Mouse (Mus musculus): ENCODE data around the gene Nrxn2.

The Nrxn2 gene

DNA sequence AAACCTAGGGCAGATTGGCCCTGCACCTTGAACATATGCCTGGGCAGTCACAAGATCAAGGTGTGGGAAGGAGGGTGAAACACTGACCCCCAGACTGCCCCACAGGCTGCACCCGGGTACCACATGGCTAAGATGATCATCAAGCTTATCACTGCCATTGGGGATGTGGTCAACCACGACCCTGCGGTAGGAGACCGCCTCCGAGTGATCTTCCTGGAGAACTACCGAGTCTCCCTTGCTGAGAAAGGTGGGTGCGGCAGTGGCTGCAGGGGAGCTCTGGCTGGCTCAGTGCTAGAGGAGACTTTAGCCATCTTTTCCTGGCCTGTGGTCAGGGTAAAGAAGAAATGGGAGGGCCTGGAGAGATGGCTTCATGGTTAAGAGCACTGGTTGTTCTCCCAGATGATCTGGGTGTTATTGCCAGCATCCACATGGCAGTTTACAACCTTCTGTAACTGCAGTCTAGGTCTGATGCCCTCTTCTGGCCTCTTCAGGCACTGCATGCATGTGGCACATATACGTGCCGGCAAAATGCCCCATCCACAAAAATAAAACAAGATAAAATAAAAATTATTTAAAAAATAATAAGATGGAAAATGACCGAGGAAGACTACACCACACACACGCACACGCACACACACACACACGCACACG is 25.7 kb upstream of the Nrxn2 start:
- DNase-seq: no peak

DNA sequence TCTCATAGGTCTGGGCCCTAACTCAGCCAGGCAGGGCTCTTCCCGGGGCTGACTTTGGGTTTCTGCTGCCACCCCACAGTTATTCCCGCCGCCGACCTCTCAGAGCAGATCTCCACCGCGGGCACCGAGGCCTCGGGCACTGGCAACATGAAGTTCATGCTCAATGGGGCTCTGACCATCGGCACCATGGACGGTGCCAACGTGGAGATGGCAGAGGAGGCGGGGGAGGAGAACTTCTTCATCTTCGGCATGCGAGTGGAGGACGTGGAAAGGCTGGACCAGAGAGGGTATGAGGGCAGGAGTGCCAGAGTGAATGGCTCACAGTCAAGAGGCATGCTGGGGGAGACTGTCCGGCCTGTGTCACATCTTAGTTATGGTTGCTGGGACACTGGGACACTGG is 24.9 kb upstream of the Nrxn2 start:
- no peak for DNase-seq

DNA sequence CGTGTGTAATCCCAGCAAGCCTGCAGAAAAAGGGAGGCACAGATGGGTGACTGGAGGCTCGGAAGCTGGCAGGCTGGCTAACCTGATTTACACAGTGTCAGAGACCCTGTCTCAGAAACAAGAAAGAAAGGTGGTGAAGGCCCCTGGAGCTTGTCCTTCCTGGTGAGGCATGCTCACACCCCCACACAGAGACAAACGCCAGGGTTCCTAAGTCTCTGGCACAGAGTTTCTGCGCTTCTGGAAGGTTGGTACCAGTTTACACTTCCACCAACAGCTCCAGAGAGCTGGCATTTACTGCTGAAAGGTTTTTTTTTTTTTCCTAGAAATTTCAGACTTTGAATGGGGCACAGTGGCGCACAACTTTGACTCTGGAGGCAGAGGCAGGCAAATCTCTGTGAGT is 22.3 kb upstream of the Nrxn2 start:
- DNase-seq: no peak

DNA sequence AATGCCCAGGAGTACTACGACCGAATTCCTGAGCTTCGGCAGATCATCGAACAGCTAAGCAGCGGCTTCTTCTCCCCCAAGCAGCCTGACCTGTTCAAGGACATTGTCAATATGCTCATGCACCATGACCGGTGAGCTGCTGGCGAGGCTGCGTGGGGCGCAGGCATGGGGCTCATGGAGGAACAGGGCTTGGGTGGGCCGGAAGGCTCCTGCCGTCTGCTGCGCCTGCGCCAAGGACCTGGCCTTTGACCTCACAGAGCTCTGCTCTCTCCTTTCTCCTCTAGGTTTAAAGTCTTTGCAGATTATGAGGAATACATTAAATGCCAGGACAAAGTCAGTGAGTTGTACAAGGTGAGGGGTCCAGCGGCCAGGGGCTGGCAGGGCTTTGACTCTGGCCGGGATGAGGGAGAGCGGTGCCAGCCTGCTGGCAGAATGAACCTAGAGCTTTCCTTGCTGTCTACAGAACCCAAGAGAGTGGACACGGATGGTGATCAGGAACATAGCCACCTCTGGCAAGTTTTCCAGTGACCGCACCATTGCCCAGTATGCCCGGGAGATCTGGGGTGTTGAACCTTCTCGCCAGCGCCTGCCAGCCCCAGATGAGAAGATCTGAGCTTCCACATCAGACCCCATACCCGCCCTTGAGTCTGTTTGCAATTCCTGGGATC is 20.8 kb upstream of the Nrxn2 start:
- DNase-seq: no peak

DNA sequence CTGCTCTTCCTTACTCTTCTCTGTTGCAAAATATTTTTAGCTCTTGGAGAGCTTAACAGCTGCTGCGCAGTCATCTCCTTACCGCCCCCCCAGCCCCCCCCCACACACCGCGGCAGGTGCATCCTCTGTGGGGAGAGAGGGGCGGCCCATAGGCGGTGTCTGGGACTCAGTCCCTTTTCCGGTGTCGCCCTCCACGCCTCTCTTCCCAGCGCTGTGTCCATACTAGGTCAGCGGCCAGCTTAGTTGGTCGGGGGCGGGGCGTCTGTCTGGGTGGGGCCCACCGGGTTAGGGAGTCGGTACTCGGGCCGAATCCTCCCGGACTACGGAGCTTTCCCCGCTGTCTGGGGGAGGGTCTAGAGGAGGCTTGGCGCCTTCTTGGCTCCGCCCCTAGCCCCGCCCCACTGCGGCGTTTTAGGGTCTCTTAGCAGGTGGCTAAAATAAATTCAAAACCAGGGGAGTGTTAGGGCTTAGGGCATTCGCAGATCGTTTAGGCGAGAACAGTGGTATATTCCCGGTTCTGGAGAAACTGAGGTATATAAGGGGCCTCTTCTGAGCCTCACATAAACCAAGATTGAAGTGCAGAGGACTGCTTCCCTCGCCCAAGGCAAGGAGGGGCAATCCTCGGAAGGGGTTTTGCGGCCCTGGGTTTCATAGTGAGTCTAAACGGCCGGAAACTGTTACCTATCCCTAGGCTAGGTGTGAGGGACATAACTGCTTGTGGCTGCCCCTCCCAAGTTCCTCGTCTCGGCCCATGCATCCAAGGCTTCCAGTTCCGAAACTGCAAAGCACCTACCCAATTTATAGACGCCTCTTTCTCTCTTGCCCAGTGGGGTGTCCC is 19.9 kb upstream of the Nrxn2 start:
- peak; percentile 88 to 93 for DNase-seq

DNA sequence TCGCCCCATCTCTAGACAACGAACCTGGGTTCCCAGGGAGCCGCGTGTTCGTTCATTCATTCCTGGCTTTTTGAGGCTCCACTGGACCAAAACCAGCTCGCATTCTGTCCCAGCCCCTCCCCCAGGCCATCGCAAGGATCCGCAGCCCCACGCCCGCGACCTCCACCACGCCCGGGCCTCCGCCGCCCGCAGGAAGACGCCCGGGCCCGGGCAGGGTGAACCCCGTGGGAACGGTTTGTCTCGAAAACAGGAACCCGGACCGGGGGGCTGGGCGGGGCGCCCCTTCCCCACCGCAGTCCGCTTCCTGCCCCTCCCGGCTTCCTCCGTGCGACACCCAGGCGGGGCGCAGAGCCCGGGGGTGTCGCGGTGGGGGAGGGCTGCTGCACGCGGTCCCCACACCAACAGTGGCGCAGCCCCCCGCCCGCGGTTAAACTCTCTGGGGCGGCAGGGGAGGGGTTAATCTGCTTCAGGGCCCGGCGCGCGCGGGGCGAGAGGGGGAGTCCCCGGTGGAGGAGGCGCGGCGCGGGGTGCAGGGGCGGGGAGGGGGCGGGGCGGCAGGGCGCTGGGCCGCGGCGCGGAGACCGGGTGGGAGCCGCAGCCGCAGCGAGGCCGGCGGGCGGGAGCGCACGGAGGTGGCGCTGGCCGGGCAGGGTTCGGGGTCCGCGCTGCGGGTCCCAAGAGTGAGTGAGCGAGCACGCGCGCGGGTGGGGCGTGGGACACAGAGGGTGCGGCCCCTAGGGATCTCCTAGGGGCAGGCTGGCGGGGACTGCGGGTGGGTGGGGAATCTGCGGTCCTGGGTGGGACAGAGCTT is 19.0 kb upstream of the Nrxn2 start, which contains the start of gene Rasgrp2:
Gene Rasgrp2 (plus strand): TSS at position 56 of the 811 bp plus-strand sequence.
- peak; percentile 88 to 90 for DNase-seq

DNA sequence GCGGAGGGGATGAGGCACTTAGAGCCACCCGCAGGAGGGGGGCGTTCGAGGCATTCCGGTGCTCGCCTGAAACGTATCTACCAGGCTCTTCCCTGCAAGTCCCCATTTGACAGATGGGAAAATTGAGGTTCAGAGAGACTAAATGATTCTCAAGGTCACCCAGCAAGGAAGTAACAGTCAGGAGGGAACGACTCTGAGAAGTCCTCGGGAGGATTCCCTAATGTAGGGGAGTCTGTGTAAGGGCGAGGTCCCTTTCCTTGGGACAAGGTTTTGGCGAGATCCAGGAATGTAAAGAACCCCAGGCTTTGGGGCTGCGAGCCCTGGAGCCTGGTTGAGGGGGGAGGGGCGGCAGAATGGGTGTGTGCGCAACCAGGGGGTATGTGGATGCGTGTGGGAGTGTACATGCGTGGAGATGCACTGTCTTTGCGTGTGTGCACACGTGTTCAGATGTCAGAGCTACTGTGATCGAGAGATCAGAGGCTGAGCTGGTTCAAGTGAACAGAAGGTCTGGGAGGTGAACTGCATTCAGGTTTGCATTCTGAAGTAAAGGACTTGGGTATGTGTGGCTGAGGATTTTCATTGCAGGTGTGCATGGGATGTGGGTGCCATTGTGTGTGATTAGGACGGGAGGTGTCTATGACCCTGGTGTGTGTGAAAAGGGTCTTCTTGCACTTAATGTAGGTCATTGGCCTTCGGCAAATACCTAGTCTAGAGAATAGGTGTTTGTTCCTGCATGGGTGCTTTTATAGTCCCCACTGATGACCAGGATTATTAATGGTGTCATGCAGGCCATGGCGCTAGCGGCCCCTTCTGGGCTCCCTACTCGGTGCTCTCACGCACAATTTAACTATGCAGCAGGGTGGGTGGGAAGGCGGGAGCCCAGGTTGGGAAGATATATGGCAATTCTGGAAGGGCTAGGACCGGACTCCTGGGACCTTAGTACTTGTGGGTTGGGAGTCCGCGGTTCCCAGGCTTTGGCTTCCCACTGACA is 18.1 kb upstream of the Nrxn2 start:
- DNase-seq: no peak

DNA sequence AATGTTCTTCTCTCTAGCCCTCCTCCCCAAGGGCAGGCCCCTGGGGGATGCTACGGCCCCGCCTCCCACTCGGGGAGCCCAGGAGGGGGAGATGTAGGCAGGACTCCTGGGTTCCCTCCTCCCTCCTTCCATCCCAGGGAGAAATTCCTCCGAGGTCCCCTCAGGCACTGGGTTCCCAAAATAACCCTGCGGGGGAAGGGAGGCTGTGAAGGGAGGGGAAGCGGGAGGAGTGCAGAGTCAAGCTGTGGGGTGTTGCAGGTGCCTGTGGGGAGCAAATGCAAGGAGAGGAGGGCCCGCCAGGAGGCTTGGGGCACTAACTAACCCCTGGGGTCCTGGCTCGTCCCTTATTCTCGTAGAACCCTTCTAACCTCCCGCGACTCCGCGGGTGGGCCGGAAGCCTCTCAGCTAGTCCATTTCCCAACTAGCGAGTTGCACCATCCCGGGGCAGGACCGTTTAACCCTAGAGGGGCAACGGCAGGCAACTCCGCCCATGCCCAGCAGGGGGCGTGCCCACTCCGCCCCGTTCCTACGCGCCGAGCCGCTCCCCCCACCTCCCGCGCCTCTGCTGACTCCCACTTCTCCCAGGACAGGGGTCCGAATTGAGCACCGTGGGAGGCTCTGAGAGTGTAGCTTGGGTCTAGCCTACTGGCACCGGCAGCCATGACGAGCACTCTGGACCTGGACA is 17.3 kb upstream of the Nrxn2 start:
- DNase-seq: peak; percentile 86 to 92

DNA sequence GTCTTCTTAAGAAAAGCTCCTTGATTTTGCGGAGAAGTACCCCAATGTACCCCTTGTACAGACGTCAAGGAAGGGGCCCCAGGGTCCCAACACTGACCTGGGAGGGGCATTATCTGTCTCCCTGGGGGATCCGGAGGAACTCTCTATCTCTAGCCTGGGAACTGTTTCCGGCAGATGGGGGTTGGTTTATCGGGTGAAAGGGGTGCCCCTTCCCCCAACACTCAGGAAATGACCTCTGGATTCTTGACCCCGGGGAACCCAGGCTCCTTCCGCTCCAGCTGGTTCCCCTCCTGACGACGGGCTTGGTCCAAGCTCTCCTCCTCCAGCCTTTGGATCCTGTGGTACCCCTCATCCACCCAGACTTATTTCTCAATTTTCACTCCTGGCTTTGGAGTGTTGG is 16.6 kb upstream of the Nrxn2 start:
- peak; percentile 51 to 61 for DNase-seq

DNA sequence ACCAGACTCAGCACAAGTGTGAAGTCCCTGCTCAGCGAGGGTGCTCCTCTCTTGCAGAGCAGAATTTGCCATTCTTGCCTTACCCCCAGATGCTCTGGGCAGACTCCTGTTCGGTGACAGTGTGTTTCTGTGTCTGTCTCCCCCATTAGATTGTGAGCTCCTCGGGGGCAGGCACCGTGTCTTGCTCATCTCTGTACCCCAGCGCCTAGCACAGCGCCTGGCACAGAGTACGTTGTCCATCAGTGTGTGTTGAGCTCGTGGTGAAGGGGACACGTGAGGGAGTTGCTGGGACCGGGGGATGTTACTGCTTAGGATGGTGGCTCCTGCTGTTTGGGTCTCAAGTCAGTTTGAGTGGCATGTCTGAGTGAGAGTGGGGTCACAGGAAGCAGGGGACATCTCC is 14.7 kb upstream of the Nrxn2 start:
- DNase-seq: no peak

DNA sequence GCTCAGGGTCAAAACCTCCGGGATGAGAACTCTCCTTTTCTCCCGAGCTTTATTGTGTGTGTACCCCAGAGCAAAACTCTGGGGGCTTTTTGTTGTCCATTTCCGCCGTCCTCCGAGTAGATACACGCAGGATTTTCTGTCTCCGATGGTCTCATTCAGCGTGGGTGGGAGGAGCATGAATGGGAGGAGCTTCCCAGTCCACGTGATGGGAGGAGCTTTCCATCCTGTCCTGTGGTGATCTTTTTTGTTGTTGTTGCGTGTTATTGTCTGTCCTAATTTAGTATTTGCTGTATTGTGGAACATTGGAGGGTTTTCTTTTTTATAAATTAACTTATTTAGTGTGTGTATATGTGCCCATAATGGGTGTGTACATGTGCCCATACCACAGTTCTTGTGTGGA is 13.1 kb upstream of the Nrxn2 start:
- no peak for DNase-seq

DNA sequence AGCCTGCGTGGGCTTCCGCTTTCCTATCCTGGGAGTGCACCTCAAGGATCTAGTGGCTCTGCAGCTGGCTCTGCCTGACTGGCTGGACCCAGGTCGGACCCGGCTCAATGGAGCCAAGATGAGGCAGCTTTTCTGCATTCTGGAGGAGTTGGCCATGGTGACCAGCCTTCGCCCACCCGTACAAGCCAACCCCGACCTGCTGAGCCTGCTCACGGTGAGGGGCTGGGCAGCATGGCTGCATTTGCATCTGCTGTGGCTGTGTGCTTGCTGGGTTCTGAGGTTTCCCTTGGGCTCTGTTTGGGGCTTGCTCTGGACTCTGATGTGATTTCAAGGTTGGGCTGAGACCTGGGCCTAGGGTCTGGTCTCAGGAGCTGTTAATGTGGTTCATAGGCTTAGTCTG is 11.4 kb upstream of the Nrxn2 start:
- no peak for DNase-seq

DNA sequence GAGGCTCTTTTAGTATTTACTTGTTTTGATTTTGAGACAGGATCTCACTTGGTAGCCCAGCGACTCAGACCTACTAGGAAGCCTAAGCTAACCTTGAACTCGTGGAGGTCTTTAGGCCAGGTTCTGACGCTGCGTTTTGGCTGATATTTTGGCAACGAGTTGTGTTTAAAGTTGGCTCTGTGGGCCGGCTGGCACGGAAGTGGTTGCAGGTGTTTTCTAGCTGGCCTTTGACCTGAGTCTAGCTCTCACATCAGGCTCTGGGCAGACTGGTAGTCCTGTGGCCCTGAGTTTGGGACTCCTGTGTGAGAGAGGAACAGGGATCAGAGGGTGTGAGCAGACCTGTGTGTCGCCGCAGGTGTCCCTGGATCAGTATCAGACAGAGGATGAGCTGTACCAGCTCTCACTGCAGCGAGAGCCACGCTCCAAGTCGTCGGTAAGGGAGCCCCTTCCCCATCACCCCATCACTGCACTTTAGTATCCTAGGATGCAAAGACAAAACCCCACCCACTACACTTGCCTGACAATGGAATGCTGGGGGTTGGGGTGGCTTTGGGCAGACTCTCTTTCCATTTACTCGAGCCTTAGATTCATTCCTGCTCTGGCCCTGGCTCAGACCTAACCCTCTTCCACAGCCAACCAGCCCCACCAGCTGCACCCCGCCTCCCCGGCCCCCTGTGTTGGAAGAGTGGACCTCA is 10.6 kb upstream of the Nrxn2 start:
- no peak for DNase-seq

DNA sequence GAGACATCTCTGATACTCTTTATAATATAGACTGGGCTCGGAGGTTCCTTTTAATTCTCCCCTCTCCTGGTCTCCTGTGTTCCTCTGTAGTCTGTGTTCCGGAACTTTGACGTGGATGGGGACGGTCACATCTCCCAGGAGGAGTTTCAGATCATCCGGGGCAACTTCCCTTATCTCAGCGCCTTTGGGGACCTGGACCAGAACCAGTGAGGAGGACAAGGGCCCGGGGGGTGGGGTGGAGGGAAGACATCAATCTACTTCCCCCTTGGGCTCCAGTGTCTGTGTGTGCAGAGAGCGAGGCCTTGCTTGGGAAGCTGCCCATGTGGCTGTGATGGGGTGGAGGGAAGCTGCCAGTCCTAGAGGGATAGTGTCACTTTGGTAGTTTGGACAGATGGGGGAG is 9.8 kb upstream of the Nrxn2 start:
- DNase-seq: no peak

DNA sequence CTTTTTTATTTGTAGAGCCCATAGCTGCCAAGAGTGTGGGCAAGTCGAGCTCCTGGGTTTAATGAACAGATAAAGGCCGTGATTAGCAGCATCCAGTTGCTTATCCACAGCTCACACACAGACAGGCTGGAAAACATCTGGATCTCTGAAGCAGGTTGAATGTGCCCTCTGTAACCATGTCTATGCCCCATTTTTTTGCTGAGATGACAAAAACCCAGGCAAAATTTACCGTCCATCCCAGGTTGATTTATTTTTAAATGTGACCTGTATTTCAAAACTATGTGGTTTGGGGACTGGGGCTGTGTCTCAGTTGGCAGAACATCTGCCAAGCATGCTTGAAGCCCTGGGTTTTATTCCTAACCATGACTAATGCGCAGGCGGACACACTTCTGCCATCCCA is 9.4 kb upstream of the Nrxn2 start:
- no peak for DNase-seq

DNA sequence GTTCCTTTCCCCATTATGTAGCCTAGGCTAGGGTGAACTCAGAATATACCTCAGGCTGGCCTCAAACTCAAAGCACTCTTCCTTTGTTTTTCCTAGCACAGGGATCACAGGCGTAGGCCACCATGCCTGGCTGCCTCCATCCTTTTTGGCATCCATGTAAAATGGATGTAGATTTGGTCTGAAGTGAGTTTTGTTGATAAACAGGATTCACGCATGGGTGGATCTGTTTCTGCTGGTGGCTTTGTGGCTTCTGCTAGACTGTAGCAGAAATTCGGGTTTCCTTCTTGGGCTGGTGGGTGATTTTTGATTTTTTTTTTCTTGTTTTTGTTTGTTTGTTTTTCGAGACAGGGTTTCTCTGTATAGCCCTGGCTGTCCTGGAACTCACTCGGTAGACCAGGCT is 8.6 kb upstream of the Nrxn2 start:
- no peak for DNase-seq

DNA sequence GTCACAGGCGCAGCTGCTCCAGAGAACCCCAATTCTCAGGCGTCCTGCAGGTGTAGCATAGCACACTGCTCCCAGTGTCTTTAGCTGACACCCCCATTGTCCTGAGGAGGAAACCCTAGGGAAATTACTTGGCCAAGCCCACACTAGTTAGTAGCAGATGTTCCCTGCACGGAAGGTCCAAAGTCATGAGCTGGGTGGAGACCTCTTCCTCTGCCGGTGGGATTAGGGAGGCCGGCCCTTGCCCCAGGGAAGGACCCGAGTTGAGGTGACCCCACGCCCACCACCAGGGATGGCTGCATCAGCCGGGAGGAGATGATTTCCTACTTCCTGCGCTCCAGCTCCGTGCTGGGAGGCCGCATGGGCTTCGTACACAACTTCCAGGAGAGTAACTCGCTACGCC is 5.7 kb upstream of the Nrxn2 start:
- DNase-seq: no peak

DNA sequence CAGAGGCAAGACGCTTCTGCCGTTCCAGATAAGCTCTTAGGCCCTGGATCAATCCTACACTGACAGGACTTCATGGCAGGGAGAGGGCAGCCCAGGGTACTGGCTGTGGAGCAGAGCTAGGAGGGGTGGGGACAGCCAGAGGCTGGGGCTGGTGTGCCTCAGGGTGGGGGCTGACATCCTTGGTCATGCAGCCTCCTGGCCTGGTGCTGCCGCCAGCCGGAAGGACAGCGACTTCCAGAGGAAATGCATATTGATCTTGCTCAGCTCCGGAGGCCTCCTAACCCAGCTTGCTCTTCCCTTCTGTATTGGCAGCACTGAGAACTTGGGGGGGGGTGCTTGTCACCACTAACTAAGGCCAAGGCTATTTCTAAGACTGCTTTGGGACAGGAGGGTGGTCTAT is 3.1 kb upstream of the Nrxn2 start:
- DNase-seq: peak; percentile 57 to 65

DNA sequence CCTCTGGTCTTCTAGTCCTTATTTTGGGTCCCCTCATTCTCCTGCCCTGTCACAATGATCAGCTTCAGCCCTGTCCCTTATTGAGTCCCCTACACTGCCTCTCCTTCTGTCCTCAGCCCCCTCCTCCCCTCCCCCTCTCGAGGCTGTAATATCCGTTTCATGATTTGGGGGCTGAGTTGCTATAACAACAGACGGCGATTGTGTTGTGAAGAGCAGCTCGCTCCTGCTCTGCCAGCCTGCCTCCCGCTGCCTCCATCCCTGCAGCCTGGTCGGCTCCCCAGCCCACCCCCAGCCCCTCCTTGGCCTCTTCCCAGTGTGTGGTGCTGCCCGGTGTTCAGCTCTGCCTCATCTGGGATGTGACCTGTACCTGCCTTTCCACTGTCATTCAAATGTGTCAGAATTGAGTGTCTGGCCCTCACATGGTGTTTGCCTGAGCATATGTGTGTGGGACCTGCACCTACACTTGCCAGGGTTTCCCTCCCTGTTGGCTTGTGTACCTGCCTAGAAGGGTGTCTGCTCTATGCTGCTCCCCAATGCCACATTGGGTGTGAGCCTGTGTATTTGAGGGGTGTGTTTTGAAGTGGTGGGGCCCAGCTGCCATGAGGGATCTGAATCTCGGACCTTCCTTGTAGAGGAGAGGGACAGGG is 2.3 kb upstream of the Nrxn2 start:
- no peak for DNase-seq

Measured in lung, adult 18-20 months (tissue).